Mouse (Mus musculus): ENCODE data around the gene Ccdc181.

DNA sequence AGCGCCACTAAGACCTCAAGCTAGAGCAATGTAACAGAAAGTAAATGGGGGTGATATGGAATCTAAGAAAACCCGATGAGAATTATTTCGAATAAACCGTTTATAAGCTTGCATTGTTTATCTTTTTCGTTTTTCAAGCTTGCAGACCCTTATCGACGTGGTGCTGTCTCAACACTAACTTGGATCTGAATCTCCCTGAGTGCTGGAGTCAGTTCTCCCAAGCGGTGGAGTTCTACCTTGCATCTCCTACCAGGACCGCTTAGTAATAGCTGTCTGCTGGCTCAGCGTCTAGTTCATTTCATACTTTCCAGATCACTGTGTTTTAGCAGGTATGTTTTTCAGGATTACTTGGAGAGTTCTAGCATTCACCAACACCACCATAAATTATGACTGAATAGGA lies 32.5 kb downstream of the Ccdc181 start:
- TF ChIP-seq UBTF (IDR thresholded peaks at IDR 0.05; ENCODE audit: borderline replicate concordance, insufficient read depth, low read depth, low read length): no peak
- no peak for TF ChIP-seq CTCF (IDR thresholded peaks at IDR 0.05 in 2 of 3, conservative IDR thresholded peaks at IDR 0.05 in 1 of 3; ENCODE audit: control insufficient read depth in 1 of 3, insufficient read depth in 1 of 3, low read depth in 2 of 3, low read length in 3 of 3, poor library complexity in 1 of 3, severe bottlenecking in 1 of 3)
- no peak for TF ChIP-seq KAT2A (conservative IDR thresholded peaks at IDR 0.05; ENCODE audit: low read depth, low read length)
- TF ChIP-seq CHD1 (IDR thresholded peaks at IDR 0.05; ENCODE audit: low read depth, low read length): no peak
- no peak for TF ChIP-seq MAX (IDR thresholded peaks at IDR 0.05; ENCODE audit: low read length)
- 0 out of 4 replicates have a peak, but pooled peaks of 1 of the 2 experiments have one; percentile 0 for TF ChIP-seq POLR2A (IDR thresholded peaks at IDR 0.05; ENCODE audit: control insufficient read depth in 1 of 2, insufficient read depth in 1 of 2, low read depth in 1 of 2, low read length in 2 of 2, poor library complexity in 1 of 2)
- no peak for TF ChIP-seq SIN3A (IDR thresholded peaks at IDR 0.05; ENCODE audit: low read length)
- TF ChIP-seq RCOR1 (IDR thresholded peaks at IDR 0.05; ENCODE audit: low read depth, low read length): no peak
- TF ChIP-seq ETS1 (IDR thresholded peaks at IDR 0.05; ENCODE audit: low read depth, low read length): no peak
- TF ChIP-seq GATA1 (IDR thresholded peaks at IDR 0.05; ENCODE audit: low read depth, low read length): no peak
- TF ChIP-seq MYC (IDR thresholded peaks at IDR 0.05; ENCODE audit: low read depth, low read length): no peak
- TF ChIP-seq MXI1 (IDR thresholded peaks at IDR 0.05; ENCODE audit: low read depth, low read length): no peak; the same call in 1 of the 2 replicates
- TF ChIP-seq ZKSCAN1 (IDR thresholded peaks at IDR 0.05; ENCODE audit: low read depth, low read length): no peak

Measured in MEL (cell line).